ENCODE assay signal across 9 mouse cellular contexts in genomic region chr9:66796739-66797138, GRCm38 (mm10). TPM values are rescaled to one million over a fixed set of nuclear protein-coding genes. Genes with fewer than 3 reads are reported as not detected.
DNase-seq lines count a peak whose midpoint lies in the region; ATAC-seq and TF ChIP-seq lines count a peak whose summit lies in the region.
"Had no signal": no experiment of that assay in that cellular context is flagged by ENCODE, and none has a peak within 500 bp of the region (broad histone marks: within the 10 kb centered on the region; RNA-seq: fewer than 3 reads in every experiment).

Gene Gm10647 (plus strand): TSS chr9:66797039.

- H3K9me3 ChIP-seq in heart, embryonic 16.5 days (replicated peaks; ENCODE audit: control insufficient read depth, low read length): no peaks in the 10 kb centered on the region
- no peaks in the 10 kb centered on the region for H3K9me3 ChIP-seq in hindbrain, embryonic 10.5 days

- no peaks in the 10 kb centered on the region for H3K79me2 ChIP-seq in macrophage (ENCODE audit: inconsistent target)

- ATAC-seq in heart, embryonic 16.5 days (replicated peaks; ENCODE audit: extremely low read depth, insufficient read depth, low FRiP score): no peak

- H3K4me2 ChIP-seq in heart, embryonic 16.5 days (ENCODE audit: low read depth, low read length): peak within 1 kb of the TSS; percentile 92

- peak within 1 kb of the TSS; percentile 86 for H3K9ac ChIP-seq in heart, embryonic 16.5 days (ENCODE audit: low read length)

- 79% methylated on average over 5 of the region's 5 CpGs for WGBS in heart, embryonic 16.5 days
- 82% methylated on average over 5 of the region's 5 CpGs for WGBS in hindbrain, embryonic 10.5 days
- 90% methylated on average over 5 of the region's 5 CpGs for WGBS in macrophage (ENCODE audit: missing documents)

- peak within 1 kb of the TSS; percentile 96 for H3K27ac ChIP-seq in heart, embryonic 16.5 days (ENCODE audit: low read length)
- H3K27ac ChIP-seq in bone marrow macrophage, adult 2 months (ENCODE audit: insufficient read depth, low read depth, low read length): no peak within 1 kb of the TSS
- H3K27ac ChIP-seq in hindbrain, embryonic 10.5 days: peak within 1 kb of the TSS; percentile 96
- H3K27ac ChIP-seq in macrophage: no peak within 1 kb of the TSS

- peak within 1 kb of the TSS; percentile 84 for H3K4me3 ChIP-seq in heart, embryonic 16.5 days (ENCODE audit: low read length)
- H3K4me3 ChIP-seq in bone marrow macrophage, adult 2 months (ENCODE audit: insufficient read depth, low read length): peak within 1 kb of the TSS; percentile 75
- H3K4me3 ChIP-seq in hindbrain, embryonic 10.5 days: peak within 1 kb of the TSS; percentile 79
- peak within 1 kb of the TSS; percentile 59 for H3K4me3 ChIP-seq in macrophage (ENCODE audit: inconsistent target)

- no peak for TF ChIP-seq CTCF in bone marrow macrophage, adult 2 months (IDR thresholded peaks at IDR 0.05; ENCODE audit: low read depth, low read length)

- H3K4me1 ChIP-seq in heart, embryonic 16.5 days (ENCODE audit: control insufficient read depth, insufficient read depth, low read length): peaks cover 4% of the 10 kb centered on the region
- H3K4me1 ChIP-seq in bone marrow macrophage, adult 2 months (ENCODE audit: control insufficient read depth, insufficient read depth, low read length): peaks cover 4% of the 10 kb centered on the region
- H3K4me1 ChIP-seq in hindbrain, embryonic 10.5 days (replicated peaks): peaks cover 25% of the 10 kb centered on the region

- H3K27me3 ChIP-seq in heart, embryonic 16.5 days (ENCODE audit: control insufficient read depth, insufficient read depth, low read length): no peaks in the 10 kb centered on the region
- peaks cover 5% of the 10 kb centered on the region for H3K27me3 ChIP-seq in hindbrain, embryonic 10.5 days (ENCODE audit: insufficient read depth, poor library complexity, severe bottlenecking)

- DNase-seq in heart, adult 11 months: no peak
- no peak for DNase-seq in hindbrain, embryonic 10.5 days (ENCODE audit: low spot score)
- DNase-seq in c-Kit-positive CD71-positive TER-119-positive erythroid progenitor cells, embryonic 14.5 days (ENCODE audit: low spot score): no peak
- DNase-seq in adrenal gland, adult 18-20 months (ENCODE audit: low spot score in 2 of 2): no peak
- no peak for DNase-seq in gastrocnemius, postnatal 10 days

- no peak for TF ChIP-seq POLR2A in bone marrow macrophage, adult 2 months (IDR thresholded peaks at IDR 0.05; ENCODE audit: borderline replicate concordance, low read depth, low read length)

- no peaks in the 10 kb centered on the region for H3K36me3 ChIP-seq in heart, embryonic 16.5 days (ENCODE audit: control insufficient read depth, insufficient read depth)
- no peaks in the 10 kb centered on the region for H3K36me3 ChIP-seq in hindbrain, embryonic 10.5 days
- no peaks in the 10 kb centered on the region for H3K36me3 ChIP-seq in macrophage (ENCODE audit: inconsistent target)

RNA-seq across cellular contexts. Expression of gene Gm10647, which starts in this region (rescaled TPM):
- polyA plus RNA-seq in heart, embryonic 16.5 days (2015; fragmentation: Nextera tagmentation; extraction: Ambion mirVana): 0.41 and 0.89 TPM in 2 replicates
- polyA plus RNA-seq in bone marrow macrophage, adult 2 months (2012; ENCODE audit: insufficient read depth, insufficient read length, missing spikeins): 0.36 TPM in 1 of 2 replicates, not detected in the other
- 0.13 and 0.70 TPM in 2 replicates for polyA plus RNA-seq in hindbrain, embryonic 10.5 days (2016; fragmentation: Nextera tagmentation; extraction: Ambion mirVana)
- total RNA-seq in macrophage (2018; cell fraction: chromatin; rRNA removed): 1 to 10 TPM in 21 of 26 experiments, under 1 TPM in 3, not detected in 2; 0.66 to 5.1 (median 2.1) TPM
- under 1 TPM in 8 of 26 experiments, not detected in 18; 0.06 to 0.19 (median 0.11) TPM for total RNA-seq in macrophage (2018; cell fraction: cytosol; rRNA removed)
- total RNA-seq in macrophage (2018; cell fraction: nucleus; rRNA removed): 1 to 10 TPM in 17 of 26 experiments, under 1 TPM in 9; 0.29 to 3.5 (median 1.5) TPM
- polyA plus RNA-seq in macrophage (2018): not detected in 3 replicates
- under 1 TPM; 0.22 to 0.23 TPM for total RNA-seq in adrenal gland, adult 18-20 months (2021)
- under 1 TPM; 0.14 to 0.25 TPM for total RNA-seq in gastrocnemius, postnatal 10 days (2021)
- total RNA-seq: ES-E14 had no signal

Comparison
In these comparisons a context has a peak if more than half of its experiments do, and no peak if none do; other contexts are left out.
1. H3K27ac ChIP-seq: peak in heart, embryonic 16.5 days (single experiment) and hindbrain, embryonic 10.5 days (single experiment); none in bone marrow macrophage, adult 2 months (single experiment) and macrophage (single experiment).
2. Peak in every context shown above with its lines, with median percentiles within 50 percentile points of each other: H3K4me3 ChIP-seq.